Mouse (Mus musculus) natural killer cell, adult 2 months (primary cell): ENCODE results near the gene Sgms1.

Experiments
- DNase-seq, 2 experiments: peaks; one replicate each; pipeline ENCODE4 v3.0.0; 2022; ENCODE audit warnings: low spot score in 2 of 2

Sgms1 gene

DNA sequence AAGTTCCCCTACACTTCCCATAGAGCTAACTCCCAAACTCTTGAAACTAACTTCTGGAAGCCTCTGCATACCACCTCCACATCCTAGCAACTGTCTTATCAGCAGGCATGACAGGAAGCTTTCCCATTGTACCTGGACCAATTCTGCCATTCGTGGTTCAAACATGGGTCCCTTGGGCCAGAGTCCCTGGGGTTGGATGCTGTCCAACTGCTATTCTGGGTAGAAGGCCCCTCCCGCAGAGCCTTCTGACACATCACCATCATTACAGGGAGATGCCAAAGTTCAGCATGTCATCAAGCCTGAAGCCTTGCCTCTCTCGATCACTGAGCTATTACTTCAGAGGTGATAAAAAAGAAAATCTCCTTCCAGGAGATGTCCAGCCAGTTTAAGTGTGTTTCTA lies 175.9 kb downstream of the Sgms1 start:
- DNase-seq: no peak

DNA sequence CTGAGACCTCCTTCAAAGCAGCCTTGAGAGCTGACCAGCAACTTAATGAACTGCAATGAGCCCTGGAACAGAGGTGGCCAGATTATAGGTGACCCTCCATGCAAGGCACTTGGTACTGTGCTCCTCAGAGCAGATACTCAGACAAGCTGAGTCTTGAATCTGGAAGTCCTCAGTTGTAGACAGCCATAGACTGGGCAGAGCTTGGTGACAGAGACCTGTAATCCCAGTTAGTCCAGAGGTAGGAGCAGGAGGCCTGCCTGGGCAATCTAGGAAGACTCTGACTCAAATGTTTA lies 178.3 kb downstream of the Sgms1 start:
- DNase-seq: no peak

DNA sequence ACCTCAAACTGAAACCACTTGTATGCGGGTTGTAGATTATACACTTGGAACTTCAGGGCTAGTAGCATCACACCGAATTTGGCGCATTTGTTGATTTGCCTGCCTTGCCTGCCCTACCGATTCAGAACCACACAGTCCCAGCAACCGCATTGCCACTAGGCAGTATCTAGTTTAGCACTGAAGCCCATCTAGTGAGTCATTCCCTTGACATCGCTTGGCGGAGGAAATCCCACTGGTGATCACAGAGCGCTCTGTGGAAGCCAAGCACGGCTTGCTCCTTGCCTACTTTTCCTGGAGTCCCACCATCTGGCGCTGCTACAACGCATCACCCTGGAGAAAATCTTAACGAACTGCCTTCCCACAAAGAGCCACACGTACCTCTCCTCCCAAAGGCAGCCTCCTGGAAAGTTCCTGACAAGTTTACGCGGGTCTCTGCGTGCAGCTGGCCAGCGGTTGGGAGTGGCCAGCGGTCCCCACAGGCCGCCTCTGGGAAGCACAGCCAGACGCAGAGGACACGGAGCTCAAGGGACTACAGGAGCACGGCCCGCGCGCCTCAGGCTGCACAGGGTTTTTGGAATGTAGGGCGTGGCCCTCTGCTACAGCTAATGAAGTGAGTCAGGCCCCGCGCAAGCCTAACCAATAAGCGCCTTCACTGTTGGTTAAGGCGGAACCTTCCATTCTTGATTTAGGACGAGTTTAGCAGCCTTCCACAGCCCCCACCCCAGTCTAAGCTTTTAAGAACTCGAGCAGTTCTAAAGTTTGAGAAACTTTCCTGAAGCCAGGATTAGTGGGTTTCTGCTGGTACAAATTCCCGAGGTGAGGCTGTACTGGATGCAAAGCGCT lies 178.8 kb downstream of the Sgms1 start:
- peak in 1 of 2 experiments; percentile 53 for DNase-seq

DNA sequence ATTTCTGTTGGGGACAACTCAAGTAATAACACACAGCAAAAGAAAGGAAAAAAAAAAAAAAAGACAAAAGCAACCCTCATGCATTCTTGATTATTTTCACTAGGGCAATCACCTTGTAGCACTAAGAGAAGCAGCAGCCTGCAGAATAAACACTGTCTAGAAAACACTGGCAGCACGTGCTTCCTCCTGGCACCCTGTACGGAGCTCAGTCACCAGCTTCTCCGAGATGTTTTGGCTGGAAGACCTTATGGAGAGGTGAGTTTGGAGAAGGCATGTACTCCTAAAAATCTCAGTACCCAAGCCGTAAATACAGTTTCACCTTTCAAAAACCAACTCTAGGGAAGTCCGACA lies 179.4 kb downstream of the Sgms1 start:
- DNase-seq: no peak

DNA sequence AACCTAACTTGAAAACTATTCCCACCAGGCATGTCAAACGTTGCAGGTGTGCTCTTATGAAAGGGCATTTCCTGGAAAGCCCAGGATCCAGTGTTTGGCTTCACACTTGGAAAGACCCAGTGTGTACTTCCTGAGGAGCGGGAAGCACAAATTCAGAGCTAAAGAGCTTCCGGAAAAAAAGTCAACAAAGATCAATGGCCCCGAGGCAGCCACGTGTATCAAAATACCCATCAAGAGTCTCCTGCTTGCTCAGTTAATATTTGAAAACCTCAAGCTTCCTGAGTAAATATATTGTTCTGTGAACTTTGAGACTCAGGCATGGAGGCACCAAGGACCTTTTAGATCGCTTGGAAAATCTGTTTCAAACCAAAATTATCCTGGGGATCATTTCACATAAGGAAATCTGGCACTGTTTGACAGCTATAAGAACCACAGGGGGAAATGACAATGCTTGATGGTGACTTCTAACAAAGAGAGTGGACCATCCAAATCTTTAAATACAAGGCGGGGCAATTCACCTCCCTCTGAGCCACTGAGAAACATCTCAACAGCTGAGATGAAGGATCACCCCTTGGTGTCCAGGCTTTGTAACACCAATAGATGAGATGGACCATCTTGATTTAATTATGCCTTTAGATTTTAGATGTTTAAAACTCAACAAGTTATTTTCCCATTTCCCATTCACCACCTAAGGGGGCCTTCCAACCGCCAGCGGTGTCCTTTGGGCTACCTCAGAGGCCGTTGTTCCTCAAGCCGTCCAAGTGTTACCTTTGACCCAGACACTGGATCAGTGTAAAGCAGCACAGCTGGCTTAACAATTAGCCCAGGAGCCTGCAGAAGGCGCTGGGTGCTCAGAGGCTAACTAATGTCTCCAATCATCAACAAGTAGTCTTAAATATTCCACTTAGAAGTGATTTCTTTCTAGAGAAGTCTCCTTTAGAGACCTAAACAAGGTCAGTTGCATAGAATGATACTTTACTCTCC lies 187.1 kb downstream of the Sgms1 start:
- DNase-seq: no peak

DNA sequence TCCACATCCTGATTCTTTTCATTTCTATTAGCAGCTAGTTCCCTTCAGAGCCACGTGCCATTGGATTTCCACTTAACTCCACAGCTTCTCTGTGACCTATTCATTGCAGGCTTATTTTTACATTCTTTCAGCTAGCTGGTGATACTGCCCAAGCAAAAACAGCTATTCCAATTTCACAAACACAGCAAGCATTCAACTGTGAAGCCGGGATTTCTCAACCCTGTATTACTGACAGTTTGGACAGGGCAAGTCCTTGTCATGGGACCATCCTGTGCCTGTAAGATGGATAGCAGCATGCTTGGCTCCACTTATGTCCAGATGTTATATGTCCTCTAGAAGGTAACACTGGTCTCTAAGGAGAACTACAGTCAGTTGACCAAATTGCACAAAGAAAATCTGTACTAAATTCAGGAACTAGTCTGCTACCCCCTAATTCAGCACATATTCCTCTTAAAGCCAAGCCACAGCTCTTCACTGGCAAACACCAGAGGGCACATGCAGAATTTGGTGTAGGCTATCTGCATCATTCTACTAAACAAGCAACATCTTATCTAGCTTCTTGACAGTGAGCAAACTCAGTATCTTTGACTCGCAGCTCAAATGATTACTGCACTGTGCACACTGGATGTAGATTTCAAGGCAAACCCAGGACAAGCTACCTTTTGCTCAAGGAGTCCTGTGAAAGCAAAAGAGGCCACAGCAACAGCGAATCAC lies 189.5 kb downstream of the Sgms1 start:
- no peak for DNase-seq

DNA sequence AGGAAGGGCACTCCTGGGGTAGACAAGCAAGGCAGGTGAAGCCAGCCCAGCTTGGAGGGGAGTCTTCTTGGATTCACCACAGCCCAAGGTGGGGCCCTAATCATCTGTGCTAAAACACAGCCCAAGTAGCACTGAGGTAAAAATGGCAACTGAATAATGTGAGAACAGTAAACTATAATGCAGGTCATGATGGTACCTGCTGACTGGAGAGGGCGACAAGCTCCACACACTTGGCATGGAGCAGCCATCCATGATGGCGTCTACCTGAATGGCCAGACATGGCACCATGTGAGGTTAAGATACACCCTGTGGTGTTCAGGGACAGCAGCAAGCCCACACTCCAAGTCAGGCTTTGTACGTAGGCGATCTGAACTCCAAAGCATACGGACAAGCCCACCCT lies 190.4 kb downstream of the Sgms1 start:
- no peak for DNase-seq

DNA sequence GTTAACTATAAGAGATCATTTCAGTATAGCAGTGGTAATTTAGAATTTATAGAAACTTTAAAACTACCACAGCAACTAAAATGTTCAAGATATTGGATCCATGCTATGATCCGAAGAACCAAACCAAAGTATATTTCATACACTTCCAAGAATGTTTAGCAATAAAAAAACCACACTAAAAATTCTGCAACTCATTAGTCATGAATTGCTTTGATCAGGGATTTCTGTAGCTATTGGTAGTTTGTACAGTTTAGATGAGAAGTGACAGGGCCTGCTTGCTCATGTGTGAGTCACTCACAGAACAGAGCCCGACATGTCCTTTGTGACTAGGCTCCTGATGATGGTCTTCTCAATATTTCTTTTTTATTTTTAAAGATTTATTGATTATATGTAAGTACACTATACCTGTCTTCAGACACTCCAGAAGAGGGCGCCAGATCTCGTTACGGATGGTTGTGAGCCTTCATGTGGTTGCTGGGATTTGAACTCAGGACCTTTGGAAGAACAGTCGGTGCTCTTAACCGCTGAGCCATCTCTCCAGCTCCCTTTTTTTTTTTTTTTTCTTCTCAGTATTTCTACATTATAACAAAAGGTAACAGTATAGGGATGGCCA lies 190.9 kb downstream of the Sgms1 start:
- no peak for DNase-seq

DNA sequence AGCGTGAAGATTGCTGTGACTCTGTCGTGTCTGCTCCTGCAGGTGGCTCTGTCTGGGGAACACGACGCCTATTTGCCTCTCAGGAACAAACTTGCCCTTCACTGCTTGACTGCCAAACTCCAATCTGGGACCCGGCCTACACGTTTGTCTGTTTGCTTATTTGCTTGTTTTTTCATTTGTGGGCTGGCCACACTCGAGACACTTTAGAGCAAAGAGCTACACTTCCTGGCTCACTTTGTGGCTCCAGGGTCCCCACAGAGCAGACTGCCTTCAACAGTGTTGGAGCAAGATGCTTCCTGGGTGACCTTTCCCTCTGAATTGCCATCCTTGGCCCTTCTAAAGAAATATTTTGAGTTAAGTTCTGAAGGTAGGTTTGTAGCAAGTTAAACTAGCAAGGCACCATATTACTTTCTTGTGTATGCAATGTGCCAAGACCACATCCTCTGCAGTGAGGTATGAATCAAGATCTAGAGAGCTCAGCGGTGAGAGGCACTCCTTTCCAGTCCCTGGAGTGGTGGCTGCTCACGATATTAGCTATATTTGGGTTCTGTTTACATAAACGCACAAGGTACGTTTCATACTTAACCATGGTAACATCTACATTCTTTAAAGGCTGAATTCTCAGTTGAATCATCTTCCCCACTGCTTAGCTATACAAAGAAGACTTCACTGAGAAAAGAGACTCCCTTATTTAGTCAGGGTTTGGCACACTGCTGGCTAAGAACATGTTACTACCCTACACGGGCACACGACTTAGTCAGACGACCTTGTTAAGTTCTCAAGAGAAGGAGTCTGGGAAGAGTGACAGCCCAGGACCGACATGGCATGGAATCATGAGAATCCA lies 192.3 kb downstream of the Sgms1 start:
- peak in 1 of 2 experiments; percentile 30 for DNase-seq

DNA sequence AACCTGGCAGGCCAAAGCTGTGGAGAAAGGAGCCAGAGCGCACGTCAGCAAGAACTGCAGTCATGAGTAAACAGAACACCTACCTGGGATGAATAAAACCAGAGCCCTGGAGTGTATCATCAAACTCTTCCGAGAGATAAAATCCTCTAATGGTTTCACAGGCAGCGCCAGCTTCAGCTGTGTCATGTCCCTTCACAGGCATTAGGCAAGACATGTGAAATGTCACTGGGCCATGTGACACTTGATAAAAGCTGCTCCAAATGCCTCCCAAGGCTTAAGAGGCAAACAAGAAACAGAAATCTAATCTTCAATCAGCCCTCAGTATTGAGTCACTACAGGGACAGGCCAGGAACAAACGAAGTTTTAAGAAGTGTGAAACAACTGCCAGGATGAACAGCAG lies 193.3 kb downstream of the Sgms1 start:
- DNase-seq: no peak

DNA sequence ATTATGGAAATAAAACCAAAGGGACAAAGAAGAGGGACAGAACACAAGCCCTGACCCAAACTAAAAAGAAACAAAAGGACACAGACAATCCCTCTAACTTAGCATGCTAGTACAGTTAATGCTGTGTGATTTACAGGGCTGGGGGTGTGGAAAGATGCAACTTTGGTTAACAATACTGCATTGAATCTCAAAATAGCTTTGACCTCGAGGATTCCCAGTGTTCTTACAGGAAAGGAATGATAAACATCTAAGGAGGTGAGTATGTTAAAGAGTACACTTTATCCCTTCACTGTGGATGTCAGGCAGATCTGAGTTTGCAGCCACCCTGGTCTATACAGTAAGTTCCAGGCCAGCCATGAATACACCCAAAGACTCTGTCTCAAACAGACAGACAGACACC lies 194.7 kb downstream of the Sgms1 start:
- DNase-seq: no peak

DNA sequence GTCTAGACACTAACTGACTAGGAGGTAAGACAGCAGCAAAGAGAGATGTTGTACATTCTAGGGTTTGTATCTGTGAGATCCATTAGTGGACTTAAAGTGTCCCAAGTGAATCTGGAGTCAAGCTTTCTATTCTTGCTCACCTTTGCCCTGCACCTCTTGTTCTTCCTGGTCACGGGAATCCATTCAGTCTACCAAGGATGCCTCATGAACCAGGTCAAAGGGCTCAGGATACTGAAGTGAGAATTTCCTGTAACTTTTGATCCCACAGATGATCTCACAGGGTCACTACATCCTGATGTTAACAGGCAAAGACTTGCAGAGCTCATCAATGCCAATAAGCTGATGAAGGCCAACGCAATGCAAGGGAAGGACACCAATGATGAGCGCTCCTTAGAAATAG lies 195.4 kb downstream of the Sgms1 start:
- DNase-seq: no peak

DNA sequence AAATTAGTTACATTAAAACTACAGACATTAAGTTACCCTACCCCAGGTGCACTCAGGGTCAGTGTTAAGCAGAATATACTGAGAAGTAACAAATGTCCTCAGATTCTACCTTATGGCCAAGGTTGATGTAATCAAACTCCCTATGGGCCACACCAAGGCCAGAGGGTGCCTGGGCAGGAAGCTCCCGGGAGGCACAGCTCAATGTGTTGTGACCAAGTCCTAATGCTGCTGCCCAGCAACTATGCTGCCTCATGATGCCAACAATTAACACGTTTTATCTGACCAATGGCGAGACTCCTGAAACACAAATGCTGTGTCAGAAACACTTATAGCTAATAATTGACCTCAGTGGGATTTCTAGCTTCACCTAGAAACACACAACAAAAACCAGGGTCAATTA lies 197.9 kb downstream of the Sgms1 start:
- DNase-seq: no peak

DNA sequence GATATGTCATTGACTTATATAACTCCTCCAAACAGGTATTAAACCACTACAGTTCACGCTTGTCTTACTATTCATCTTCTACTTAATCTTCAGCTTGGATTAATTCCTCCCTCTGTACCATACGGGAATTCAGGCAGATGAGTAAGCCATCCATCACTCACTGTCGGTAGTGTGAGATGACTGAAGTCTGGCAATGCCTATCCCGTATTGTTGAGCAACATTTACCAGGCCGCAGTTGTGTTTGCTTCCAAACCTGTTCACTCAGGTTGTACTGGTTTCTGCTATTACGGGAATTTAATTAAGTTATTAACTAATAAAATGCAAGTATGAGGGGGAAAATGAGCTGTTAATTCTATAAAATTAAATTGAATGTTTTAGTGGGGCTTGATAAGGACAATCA lies 199.6 kb downstream of the Sgms1 start:
- no peak for DNase-seq

DNA sequence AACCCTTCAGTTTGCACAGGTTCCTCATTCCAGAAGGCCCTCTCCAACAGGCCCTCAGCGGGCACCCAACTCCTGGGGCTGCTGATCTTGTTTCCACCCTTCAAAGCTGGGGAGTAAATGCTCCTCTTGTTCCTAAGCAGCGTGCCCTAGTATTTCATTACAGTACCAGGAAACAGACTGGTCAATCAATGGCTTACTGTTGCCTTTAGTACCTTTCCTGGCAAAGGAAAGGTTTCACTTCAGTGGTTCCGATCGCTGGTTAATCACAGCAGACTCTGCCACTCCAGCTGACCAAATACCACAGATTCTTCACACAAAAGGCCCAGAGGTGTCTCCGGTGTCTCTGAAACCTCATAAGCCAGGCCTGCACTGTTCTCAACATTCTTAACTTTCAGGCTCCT lies 200.5 kb downstream of the Sgms1 start:
- no peak for DNase-seq

DNA sequence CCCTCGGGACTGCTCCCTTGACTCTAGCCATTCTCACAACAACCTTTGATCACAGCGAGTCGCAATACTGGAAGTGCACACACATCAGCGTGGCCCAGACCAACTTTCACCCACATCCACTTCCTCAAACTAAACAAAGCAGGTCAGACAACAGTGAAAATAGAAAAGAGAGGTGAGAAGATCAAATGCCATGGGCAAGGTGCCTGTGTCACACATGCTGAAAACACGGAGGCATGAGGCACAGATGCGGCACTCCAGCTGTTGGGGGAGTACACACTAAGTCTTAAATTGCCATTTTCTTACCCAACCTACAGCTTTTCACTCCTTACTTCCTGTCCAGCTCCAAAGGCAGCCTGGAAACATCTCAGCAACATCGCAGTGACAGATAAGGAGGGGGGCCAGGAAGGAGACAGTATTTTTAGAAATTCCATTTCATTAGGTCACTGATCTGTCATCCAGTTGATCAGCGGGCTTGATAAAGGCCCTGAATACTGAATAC lies 202.9 kb downstream of the Sgms1 start:
- peak in 1 of 2 experiments; percentile 67 for DNase-seq

DNA sequence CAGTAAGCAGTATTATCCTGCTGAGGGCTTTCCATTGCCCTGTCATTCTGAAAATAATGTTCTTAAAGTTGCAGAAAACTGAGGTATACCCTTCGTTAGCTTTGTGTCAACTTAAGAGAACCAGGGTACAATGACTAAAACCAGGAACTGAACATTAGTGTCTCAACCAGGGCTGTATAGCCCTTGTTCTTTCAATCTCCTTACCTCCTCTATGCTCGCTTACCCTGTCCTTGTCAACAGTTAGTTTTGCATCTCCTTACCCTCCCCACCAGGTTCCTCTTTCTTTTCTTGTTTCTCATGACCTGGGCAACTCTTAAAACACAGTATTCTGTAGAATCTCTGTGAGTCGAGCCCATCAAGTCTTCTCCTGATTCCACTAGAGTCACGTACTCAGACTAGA lies 206.5 kb downstream of the Sgms1 start:
- DNase-seq: peak in 1 of 2 experiments; percentile 45

DNA sequence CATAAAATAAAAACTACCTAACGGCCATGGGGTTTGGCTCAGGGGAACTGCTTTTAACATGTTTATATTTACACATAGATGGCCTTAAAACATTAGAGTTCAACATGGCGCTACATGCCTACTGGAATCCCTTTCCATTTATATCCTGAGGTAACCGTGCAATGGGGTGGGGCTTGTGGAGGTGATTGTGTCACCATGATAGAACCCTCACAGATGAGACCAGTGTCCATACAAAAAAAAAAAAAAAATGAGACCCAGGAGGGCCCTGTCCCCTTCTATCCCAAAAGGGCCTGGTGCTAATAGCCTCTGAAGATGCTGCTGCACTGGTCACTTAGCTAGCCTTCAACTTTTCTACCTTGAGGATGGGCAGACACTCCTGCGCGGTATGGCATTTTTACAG lies 207.0 kb downstream of the Sgms1 start:
- no peak for DNase-seq

DNA sequence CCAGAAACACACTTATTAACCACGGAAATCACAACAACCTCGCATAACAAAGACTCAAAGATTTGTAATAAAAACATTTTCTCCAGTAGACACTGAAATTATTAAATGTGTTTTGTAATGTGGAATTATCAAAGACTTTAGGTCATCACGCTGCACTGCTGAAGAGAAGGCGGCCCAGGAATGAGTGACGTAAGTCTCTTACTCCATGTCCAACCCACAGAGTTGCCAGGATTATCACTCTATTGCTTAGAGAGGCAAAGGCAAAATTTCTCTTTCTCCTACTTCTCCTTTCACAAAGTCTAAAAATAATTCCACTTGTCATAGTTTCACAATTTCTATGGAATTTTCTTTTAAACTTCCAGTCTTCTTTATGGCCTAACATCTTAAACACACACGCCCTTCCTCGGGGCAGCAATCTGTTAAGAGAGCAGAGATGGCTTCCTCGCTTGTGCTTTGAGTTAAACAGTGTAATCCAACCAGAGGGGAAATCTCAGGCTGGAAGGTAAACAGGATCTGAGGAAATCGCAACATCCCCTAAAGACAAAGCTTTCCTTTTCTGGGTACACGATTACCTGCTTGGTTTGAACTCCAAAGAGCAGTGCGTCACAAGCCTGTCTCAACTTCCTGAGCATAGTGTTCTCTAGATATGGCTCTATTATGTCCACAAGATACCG lies 207.7 kb downstream of the Sgms1 start:
- DNase-seq: no peak
